Mouse (Mus musculus) left cerebral cortex, postnatal 25 days (tissue): ENCODE data around the gene Prkar1b. TPM values are rescaled to one million over a fixed set of nuclear protein-coding genes. Genes with fewer than 3 reads are reported as not detected.

Experiments
- DNase-seq, 2 experiments: peaks; one replicate each; pipeline ENCODE4 v3.0.0; 2022; ENCODE audit warnings: low spot score in 2 of 2, mixed read lengths in 1 of 2
- intact Hi-C: fragments of 180-260 bp; cut with DNase I; formaldehyde crosslinking; loops from one replicate; pipeline ENCODE4 v1.15.1; 2025
- total RNA-seq, 2 experiments: library from RNA; stranded (reverse); gene quantifications; 2 replicates each; pipeline ENCODE4 v1.2.3; 2021

Prkar1b gene
- total RNA-seq, 2 experiments from 2014 or later: 755 to 765 TPM

- intact Hi-C loops: no loop called here
- no peak for DNase-seq
Measured at GRCm38 (mm10) chr5:139033406-139034317, 116.1 kb downstream of the Prkar1b start.

GRCm38 (mm10) chr5:139027603-139028002 is 122.2 kb downstream of the Prkar1b start:
- intact Hi-C loops: no loop called here
- DNase-seq: no peak

GRCm38 (mm10) chr5:139024351-139025105 is 125.3 kb downstream of the Prkar1b start:
- intact Hi-C loops: no loop called here
- DNase-seq: peak in 1 of 2 experiments; percentile 42

GRCm38 (mm10) chr5:139020595-139020994 is 129.2 kb downstream of the Prkar1b start:
- intact Hi-C loops: no loop called here
- no peak for DNase-seq

GRCm38 (mm10) chr5:139017371-139018124 is 132.3 kb downstream of the Prkar1b start:
- DNase-seq: peak in 1 of 2 experiments; percentile 42
- intact Hi-C loops: no loop called here

GRCm38 (mm10) chr5:139015097-139015496 is 134.7 kb downstream of the Prkar1b start:
- intact Hi-C loops: no loop called here
- DNase-seq: peak in 1 of 2 experiments; percentile 44

- DNase-seq: no peak
- intact Hi-C loops: no loop called here
Measured at GRCm38 (mm10) chr5:139010649-139011048, 139.2 kb downstream of the Prkar1b start.

GRCm38 (mm10) chr5:139007141-139007775 is 142.5 kb downstream of the Prkar1b start:
- intact Hi-C loops: no loop called here
- no peak for DNase-seq

GRCm38 (mm10) chr5:139004588-139004987 is 145.2 kb downstream of the Prkar1b start:
- no peak for DNase-seq
- intact Hi-C loops: no loop called here

- intact Hi-C loops: loop anchor here (5.0 kb wide), 1 partner anchor 178 kb away; no protein-coding TSS in a partner anchor
- no peak for DNase-seq
Measured at GRCm38 (mm10) chr5:138999716-139000115, 150.1 kb downstream of the Prkar1b start.

- intact Hi-C loops: loop anchor here (5.0 kb wide), 1 partner anchor 179 kb away; no protein-coding TSS in a partner anchor
- DNase-seq: peak in 1 of 2 experiments; percentile 41
Measured at GRCm38 (mm10) chr5:138997936-138998580, 151.7 kb downstream of the Prkar1b start.

- peak in 1 of 2 experiments; percentile 59 for DNase-seq
- intact Hi-C loops: loop anchor here (5.0 kb wide), 1 partner anchor 180 kb away; no protein-coding TSS in a partner anchor
Measured at GRCm38 (mm10) chr5:138997171-138997788, 152.5 kb downstream of the Prkar1b start, which contains the start of gene Pdgfa. TSS of gene Pdgfa (minus strand) at chr5:138997370.

GRCm38 (mm10) chr5:138996322-138997073 is 153.3 kb downstream of the Prkar1b start:
- intact Hi-C loops: loop anchor here (5.0 kb wide), 1 partner anchor 181 kb away; no protein-coding TSS in a partner anchor
- DNase-seq: peak in 1 of 2 experiments; percentile 43

- intact Hi-C loops: loop anchor here (1.0 to 5.0 kb wide), 3 partner anchors 102 to 181 kb away; no protein-coding TSS in a partner anchor
Measured at GRCm38 (mm10) chr5:138995721-138996311, 154.0 kb downstream of the Prkar1b start.

GRCm38 (mm10) chr5:138994786-138995720 is 154.7 kb downstream of the Prkar1b start:
- intact Hi-C loops: loop anchor here (1.0 to 5.0 kb wide), 3 partner anchors 101 to 182 kb away; no protein-coding TSS in a partner anchor

More at GRCm38 (mm10) chr5:138995721-138996311, 154.0 kb downstream of the Prkar1b start:
- DNase-seq: peak; percentile 66 to 71

More at GRCm38 (mm10) chr5:138994786-138995720, 154.7 kb downstream of the Prkar1b start:
- peak; percentile 74 to 77 for DNase-seq
